Mouse (Mus musculus) right cerebral cortex, adult 2 months (tissue): Measurements from ENCODE around the gene Olfr1080.
"Not testable (repeated sequence)": the region's sequence is repeated elsewhere in the genome, so short reads cannot be mapped to it uniquely, and the experiment has no call there.

Source experiments
- DNase-seq, 2 experiments: peaks; one replicate each; pipeline ENCODE4 v3.0.0; 2021 to 2022; ENCODE audit warnings: low spot score in 2 of 2

Olfr1080 gene

GRCm38 (mm10) chr2:86558135-86558534, at the start of gene Olfr1080:
TSS of gene Olfr1080 (minus strand) at chr2:86558235.
- not testable (repeated sequence) for DNase-seq

GRCm38 (mm10) chr2:86598866-86599265, 40.8 kb upstream of the Olfr1080 start, which contains the start of gene Olfr1082:
TSS of gene Olfr1082 (minus strand) at chr2:86598966.
- DNase-seq = not testable (repeated sequence)

GRCm38 (mm10) chr2:86542380-86542779, 15.7 kb downstream of the Olfr1080 start, which contains the start of gene Olfr1079:
TSS of gene Olfr1079 (minus strand) at chr2:86542480.
- DNase-seq = no peak

- no peak for DNase-seq
These were observed 27.0 kb downstream of the Olfr1080 start for GRCm38 (mm10) chr2:86530991-86531390.

GRCm38 (mm10) chr2:86508161-86508560, 49.9 kb downstream of the Olfr1080 start, which contains the start of gene Olfr1076:
TSS of gene Olfr1076 (plus strand) at chr2:86508461.
- DNase-seq = no peak
